Mouse (Mus musculus) mouse embryonic stem cell (cell line): Measurements from ENCODE around the gene Cish.

Experiments used
- in situ Hi-C, 2 experiments: fragments of 300-500 bp; cut with MboI; formaldehyde crosslinking; loops; 1 replicate in 1 of 2; 3 replicates in 1 of 2; pipeline ENCODE4 v1.14.3; 2019 to 2020; ENCODE audit warnings: low sequenced_read_pairs in 2 of 2, low pct_unique_long_range_greater_than_20kb in 1 of 2, mixed read lengths in 1 of 2; ENCODE audit not compliant: unreplicated experiment in 1 of 2

Cish gene

DNA sequence AAGGTAGTCTGAATTCAATTTTAAA lies at the start of gene Cish:
Gene Cish, plus strand, starts transcription at position 11 of the 25 bp plus-strand sequence.
- in situ Hi-C loops = loop anchor here (5.0 to 10.0 kb wide), 3 partner anchors 36 to 59 kb away; partner anchors contain the start of gene Hemk1 (in 1 of the 2)

DNA sequence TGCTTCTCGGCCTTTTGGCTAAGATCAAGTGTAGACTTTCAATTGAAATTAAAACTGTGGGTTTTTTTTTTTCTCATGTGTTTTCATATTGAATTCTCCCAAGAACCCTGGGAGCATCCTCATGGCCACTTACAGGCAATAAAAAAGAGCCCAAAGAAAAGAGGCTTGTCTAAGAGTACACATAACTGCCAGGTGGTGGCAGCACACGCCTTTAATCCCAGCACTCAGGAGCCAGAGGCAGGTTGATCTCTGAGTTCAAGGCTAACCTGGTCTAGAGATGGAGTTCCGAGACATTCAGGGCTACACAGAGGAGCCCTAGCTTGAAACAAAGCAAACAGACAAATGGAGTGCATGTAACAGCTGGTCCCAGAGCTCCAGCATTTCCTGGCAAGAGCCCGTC lies 49.7 kb upstream of the Cish start:
- in situ Hi-C loops = loop anchor here (5.0 to 10.0 kb wide), 3 partner anchors 41 to 99 kb away; partner anchors contain the start of genes 6430571L13Rik (in 1 of the 2) and Mapkapk3 (in 1 of the 2)

DNA sequence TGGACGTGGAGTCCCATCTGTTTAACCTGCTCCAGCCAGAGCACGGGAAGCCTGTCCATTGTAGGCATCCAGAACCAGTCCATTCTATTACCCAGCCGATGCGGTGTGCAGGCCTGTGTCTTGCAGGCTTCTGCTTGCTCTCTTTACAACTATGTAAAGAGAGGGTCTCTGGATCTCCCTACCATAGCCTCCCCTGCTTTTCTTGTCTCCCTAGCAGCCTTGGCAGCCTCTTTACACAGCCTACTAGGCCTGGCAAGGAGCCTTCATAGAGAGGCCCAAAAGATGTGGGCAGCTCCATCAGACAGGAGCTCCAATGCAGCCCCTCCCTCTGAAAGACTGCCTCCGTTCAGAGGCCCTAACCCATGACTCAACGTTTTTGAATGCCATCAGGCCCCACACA lies 46.7 kb upstream of the Cish start:
- in situ Hi-C loops = loop anchor here (5.0 to 10.0 kb wide), 3 partner anchors 38 to 96 kb away; partner anchors contain the start of genes 6430571L13Rik (in 1 of the 2) and Mapkapk3 (in 1 of the 2)

DNA sequence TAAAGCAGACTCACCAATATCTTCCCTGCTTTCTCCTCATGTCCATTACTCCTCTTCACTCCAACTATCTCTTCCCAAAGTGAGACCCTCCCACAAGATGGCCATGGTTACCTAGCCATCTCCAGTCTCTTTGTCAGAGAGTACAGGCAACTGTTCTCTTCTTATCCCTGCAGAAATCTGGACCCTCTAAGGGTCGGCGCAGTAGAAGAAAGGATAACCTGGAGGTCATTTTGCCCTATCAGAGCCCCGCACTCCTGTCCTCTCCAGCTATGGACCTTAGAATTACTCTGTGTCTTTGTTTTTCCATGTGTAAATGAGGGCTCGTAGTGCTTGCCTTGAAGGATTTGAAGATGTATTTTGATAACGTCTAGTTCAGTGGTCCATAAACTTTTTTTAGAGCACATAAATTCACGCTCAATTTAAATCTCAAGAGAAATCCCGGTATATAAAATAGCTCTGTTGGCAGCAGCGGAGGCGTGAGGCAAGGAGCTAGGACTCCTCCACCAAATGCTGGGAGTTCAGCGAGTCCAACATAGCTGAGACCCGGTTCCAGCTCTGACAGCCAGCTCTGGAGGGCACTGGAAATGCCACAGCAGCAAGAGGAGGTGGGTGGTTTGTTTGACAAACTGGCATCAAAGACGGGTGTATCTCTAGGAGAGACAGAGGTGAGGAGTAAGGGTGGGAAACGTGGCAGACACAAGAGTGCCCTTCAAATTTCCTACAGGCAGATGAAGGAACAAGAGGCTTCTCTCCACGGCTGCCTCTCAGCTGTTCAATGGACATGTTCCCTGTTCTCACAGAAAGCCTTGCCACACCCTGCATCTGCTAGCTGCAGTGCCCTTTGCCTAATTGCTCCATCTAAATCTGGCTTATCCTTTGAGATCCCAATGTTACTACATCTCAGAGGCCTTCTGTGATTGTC lies 45.1 kb upstream of the Cish start:
- in situ Hi-C loops = no loop called here

DNA sequence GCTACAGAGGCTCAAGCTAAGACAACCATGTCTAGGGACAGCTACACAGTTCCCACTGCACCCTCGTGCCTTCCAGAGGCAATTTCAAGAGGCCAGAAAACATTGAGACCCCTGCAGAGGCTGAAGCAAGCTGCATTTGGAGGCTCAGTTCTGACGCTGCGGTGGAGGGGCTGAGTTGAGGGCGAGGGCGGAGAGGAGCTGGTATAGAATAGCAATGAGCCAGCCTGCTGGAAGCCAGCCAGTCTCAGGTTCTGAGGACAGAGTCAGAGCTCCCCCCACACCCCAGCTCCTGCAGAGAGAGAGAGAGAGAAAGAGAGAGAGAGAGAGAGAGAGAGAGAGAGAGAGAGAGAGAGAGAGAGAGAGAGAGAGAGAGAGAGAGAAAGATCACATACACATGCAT lies 43.7 kb upstream of the Cish start:
- in situ Hi-C loops = no loop called here

DNA sequence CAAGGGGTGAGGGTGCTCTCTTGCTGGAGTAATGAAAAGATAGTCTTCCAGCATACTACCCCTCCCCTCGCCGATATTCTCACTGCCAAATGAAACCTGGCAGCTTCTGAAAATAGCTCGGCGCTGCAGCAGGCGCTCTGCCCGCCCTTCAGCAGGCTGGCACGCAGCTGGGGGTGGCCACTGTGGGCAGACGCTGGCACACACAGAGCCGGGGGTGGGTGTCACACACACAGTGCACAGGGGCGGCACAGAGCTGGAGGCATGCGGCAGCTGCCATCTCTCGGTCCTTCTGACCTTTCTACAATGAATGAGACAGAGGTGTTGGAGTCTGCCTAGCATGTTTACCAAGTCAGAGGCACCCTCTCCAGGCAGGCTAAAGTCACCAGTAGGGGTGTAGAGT lies 41.4 kb upstream of the Cish start:
- in situ Hi-C loops = no loop called here

DNA sequence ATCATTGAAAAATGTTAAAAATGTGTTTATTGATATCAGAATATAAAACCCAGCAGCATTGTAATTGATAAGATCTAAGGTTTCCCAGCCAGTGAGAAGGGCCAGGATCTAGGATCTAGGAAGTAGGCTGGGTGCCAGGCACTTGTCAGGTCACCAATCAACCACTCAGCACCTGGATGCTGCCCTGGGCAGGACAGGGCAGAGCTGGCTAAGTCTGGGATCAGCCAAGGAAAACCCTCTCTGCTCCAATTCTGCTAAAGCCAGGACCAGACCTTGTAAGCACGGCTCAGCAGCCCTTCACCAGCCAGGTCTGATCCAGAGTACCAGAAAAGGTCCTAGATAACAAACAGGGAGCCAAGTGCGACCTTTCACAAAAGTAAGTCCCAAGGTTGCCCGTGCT lies 40.9 kb upstream of the Cish start:
- in situ Hi-C loops = no loop called here

DNA sequence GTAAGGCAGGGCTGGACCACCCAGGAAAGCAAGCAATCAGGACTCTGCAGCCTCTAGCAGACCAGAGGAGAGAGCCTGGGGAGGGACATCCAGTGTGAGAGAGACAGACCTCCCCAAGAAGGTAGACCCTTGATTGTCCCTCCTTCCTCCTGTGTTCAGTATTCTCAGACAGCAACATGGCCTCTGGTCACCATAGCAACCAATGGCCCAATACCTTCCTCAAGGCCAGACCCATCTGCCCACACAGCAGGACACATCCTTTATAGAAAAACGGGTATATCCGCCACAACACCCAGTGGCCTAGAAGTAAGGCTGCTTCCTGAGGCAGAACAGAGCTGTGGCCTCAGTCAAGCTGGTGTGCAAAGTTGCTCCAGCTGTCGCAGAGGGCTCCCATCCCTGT lies 40.2 kb upstream of the Cish start:
- in situ Hi-C loops = no loop called here

DNA sequence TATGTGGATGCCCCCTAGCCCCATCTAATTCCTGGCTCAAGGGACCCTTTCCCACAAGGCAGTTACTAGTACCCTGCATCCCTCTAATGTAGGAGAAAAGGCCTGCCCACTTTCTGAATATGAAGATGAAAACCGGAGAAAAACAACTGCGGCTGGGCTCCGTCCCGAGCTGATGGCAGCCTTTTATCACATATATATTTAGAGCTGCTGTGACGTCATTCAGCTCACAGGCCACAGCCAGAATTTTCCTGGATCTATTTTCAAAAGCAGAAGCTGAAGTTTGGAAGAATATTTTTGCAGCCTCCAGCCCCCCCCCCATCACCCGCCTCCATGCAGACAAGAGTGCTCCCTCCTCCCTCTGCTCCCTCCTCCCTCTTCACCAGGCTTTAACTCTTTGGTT lies 36.3 kb upstream of the Cish start:
- in situ Hi-C loops = no loop called here

DNA sequence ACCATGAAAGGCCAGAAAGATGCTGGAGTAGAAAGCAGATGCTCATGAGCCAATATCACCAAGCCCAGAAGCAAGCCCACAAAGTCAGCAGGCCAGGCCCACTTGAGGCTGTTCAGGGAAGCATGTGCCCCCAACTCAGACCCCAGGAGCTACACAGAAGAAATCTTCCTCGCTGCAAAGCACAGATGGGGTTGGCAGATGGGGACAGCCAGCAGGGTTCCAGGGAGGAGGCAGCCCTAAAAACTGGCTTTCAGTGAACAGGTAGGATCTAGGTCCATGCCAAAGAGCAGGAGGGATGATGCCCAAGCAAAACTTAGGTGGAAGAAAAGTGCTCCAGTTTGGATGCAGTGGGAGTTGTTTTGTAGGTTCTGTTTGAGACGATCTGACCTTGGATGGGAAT lies 35.4 kb upstream of the Cish start:
- in situ Hi-C loops = no loop called here

DNA sequence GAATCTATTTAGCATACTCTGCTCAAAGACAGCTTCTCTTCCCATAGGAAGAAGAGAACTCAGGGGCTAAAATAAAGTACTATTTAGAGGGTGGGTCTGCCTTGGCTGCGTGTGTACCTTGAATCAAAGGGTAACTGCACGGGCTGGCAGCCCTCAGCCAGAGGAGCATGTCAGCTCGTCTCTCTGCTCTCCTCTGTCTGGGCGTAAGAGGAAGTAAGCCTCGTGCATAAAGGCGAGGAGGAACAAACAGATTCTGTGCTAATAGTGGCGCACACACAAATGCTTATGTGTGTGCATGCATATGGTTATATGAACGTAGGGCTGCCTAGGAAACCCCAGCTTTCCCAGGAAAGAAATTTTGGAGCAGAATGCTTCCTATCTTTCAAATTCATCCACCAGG lies 35.0 kb upstream of the Cish start:
- in situ Hi-C loops = no loop called here

DNA sequence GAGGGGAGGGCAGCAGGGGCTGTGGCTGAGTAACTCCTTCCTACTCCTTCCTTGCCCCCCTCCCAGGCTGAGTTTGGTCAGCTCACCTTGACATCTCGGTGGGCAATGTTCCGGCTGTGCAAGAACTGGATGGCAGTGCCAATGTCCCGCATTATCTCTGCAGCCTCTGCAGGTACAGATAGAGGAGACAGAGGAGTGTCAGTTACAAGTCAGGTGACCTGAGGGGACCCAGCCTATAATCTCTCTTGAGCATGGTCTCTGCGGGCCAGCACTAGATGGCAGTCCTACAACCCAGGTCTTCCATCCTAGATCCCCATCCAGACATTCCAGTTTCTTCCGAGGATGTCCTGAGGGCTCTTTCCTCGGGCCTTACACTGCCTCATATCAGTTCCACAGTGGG lies 34.0 kb upstream of the Cish start:
- in situ Hi-C loops = no loop called here

DNA sequence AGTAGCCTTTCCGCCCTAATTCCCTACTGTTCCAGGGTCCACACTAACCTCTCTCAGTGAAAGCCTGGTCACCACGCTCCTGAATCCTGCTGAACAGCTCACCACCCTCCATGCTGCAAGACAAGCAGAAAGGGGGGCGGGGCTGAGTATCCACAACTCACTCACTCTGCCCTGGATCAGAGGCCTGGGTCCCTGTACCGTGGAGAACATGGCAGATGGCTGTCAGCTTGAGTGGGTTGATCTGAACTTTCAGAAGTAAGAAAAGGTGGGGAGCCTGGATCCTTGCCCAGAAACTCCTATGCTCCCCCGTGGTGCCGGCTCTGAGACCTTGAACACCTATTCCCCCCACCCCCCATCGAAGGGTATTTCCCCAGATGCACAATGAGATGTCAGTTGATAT lies 33.5 kb upstream of the Cish start:
- in situ Hi-C loops = no loop called here

DNA sequence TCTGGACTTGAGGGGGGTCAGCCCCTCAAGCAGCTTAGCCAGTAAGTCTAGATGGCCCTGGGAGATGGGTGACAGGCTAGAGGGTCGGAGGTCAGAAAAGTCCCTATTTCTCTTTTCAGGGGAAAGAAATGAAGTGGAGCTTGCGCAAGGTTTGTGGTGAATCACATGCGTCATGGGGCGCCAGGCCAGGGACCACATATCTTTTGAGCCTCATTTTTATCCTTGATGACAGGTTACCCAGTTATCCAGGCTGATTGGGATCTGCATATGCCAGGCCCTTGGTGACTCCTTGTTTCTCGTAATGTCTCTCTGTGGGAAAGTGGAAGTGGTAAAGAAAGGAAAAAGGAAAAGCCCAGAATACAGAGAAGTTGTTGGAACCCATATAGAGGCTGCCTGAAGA lies 31.9 kb upstream of the Cish start:
- in situ Hi-C loops = no loop called here

DNA sequence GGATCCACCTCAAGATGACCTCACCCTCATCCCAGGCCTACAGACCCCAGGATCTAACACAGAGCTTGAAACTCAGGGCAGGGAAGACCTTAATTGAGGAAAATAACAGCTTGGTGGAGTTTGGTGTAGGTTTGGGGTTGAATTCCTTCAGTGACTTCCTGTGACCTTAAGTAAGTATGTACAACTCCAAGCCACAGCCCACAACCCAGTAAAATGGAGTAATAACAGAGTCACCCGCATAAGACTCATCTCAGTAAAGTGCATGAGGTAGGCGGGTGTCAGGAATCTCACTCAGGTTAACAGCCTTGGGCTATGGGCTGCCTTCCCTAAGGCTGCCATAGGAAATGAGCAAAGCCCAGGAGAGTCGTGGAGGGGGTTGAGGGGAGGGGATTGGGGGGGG lies 31.1 kb upstream of the Cish start:
- in situ Hi-C loops = no loop called here

DNA sequence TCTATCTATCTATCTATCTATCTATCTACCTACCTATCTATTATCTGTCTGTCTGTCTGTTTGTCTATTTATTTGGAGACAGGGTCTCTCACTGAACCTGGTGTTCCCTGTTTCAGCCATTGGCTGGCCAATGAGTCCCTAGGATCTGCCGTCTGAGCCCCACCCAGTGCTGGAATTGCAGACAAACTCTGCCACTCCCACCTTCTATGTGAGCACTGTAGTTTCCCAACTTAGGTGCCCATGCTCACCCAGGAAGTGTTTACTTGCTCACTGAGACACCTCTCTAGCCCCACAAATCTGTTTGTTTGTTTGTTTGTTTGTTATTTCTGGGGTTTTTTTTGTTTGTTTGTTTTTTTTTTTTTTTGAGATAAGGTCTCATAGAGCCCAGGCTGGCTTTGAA lies 28.8 kb upstream of the Cish start:
- in situ Hi-C loops = no loop called here

DNA sequence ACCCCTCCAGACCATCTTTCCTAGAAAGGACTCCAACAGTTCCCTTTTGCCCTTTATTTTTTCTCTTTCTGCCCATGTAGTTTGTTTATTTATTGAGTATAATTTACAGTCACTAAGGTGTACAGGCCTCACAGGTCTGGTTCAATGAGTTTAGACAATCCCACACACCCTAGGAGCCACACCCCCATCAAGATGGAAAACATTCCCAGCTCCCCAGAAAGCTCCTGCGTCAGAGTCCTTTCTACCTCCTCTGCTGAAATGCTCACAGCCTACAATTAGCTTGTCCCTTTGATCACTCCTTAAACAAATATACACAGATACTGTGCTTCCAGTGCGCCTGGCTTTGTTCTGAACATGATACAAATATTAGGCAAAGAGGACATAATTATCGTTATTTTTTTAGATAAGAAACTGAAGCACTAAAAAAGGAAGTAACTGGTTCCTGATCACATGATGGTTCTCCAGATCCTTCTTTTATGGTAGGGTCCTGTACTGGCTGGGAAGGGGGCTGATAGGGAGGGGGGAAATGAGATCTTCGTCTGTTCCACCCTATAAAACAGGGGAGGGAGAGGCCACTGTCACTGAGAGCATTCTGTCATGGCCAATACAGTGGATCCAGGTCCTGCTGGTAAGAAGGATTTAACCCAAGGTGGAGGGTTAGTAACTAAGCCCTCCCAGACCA lies 28.0 kb upstream of the Cish start:
- in situ Hi-C loops = no loop called here

DNA sequence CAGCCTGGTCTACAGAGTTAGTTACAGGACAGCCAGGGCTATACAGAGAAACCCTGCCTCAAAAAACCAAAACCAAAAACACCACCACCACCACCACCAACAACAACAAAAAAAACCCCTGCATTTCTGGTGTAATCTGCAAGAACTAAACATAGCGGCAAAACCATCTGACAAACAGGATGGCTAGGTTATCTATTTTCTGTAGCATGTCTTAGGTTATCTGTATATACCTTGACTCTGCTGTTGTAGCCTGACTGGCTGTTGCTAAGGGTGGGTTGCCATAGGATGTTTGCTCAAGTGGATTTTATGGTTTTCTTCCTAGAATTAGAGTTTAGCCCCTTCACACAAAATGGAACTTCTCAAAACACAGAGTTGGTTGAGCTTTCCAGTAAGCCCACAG lies 26.1 kb upstream of the Cish start:
- in situ Hi-C loops = no loop called here

DNA sequence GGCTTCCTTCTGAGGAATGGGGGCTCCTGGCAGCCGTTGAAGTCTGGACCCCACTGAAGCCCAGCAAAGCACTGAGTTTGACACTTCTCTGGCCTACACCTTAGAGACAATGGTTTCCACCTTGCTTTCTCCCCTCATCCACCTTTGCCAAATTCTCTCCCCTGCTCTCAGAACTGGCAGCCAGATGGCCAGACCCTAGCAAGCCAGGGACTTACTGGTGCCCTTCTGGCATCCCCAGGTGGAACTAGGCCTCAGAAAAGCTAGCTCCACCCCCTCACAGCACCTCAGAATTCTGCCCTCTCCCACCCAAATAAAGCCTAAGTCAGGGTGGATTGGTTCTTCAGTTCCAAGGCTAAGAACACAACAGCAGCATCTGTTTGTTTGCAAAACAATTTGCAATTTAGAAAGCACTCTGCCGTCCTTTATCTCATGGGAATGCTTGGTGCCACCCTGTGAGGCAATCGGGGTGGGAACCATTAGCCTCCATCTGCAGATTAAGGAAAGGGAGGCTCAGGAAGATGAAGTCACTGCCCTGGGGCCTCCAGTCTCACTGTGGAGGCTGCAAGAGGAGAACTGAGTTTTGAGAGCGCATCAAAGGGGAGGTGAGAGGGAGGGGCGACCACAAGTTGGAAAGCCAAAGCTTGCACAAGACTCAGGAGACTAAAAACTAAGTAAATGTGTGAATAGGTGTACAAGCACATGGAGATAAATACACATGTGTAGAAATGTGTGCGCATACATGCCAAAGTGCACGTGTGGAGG lies 24.5 kb upstream of the Cish start:
- in situ Hi-C loops = no loop called here

DNA sequence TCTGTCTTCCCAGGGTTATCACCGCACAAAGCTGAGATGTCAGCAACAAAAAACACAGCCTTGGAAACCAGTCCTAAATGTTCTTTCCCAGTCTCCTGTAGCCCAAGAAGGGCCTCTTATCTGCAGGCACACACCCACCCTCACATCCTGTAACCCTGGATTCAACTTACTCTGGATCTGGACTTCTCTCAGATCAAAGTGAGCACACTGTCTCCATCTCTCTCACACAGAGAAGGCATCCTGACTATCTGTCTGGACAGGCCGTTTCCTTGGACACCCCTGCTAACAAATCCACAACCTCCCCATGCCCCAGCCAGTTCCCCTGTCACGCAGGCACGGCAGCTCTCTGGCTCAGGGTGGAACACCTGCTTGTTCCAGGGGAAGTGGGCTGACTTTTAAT lies 23.5 kb upstream of the Cish start:
- in situ Hi-C loops = no loop called here
